Mouse (Mus musculus): ENCODE measurements around the gene Gpn2. TPM values are rescaled to one million over a fixed set of nuclear protein-coding genes. Genes with fewer than 3 reads are reported as not detected.

The Gpn2 gene
- polyA plus RNA-seq, 1 experiment from 2014 or later, result 22.2 TPM

DNA sequence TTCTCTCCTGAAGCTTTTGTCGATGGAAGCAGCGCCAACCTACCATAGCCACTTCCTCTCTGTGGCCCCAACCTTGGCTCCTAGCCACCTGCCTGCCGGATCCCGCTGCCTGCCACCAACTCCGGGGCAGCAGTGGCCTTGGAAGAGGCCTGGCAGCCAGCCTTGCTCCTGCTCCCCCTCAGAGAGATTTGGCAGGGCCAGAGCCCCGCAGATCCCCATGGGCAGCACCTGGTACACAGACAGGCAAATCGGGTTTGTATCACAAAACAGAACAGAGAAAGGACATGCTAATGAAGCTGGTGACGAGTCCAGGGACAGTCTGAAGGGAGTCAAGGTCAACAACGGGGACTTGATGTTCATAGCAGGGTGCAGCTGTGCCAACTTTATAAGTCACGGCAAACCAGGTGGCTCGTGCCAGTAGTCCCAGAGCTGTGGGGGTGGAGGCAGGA is 21.0 kb upstream of the Gpn2 start:
- H3K4me2 ChIP-seq, result no peak overlapping the region
- H3K4me1 ChIP-seq (replicated peaks), result no peaks in the 10 kb centered on the region
- H3K9ac ChIP-seq, result no peak overlapping the region
- no peaks in the 10 kb centered on the region for H3K27me3 ChIP-seq
- H3K27ac ChIP-seq, result no peak overlapping the region
- H3K36me3 ChIP-seq, result no peaks in the 10 kb centered on the region
- H3K4me3 ChIP-seq, result no peak overlapping the region
- 75% methylated on average over 11 of the region's 11 CpGs for WGBS
- H3K9me3 ChIP-seq, result no peaks in the 10 kb centered on the region
- no peak for ATAC-seq (ENCODE audit: low FRiP score)

DNA sequence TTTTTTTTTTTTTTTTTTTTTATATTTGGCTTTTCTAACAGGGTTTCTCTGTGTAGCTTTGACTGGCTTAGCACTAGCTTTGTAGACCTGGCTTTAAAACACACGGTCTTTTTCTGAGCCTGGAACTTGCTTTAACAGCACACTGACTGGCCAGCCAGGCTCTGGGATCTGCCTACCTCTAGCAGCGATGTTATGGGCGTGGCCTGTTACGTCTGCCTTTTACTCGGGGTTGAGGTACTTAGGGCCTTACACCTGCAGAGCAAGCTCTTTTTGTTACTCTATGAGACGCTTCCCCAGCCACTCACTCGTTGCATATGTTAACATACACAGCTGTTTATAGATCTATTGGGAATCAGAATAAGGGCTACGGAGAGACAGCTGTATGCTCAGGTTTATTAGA is 16.9 kb upstream of the Gpn2 start:
- Histone ChIP-seq H3K9me3 (no peaks in the 10 kb centered on the region), H3K27ac (no peak overlapping the region), H3K27me3 (no peaks in the 10 kb centered on the region; the same call in 1 of the 2 replicates), H3K4me1 (replicated peaks) (no peaks in the 10 kb centered on the region), H3K4me2 (no peak overlapping the region), H3K36me3 (no peaks in the 10 kb centered on the region), H3K9ac (no peak overlapping the region), H3K4me3 (no peak overlapping the region)
- 30% methylated on average over 8 of the region's 8 CpGs for WGBS
- ATAC-seq (ENCODE audit: low FRiP score), result no peak

DNA sequence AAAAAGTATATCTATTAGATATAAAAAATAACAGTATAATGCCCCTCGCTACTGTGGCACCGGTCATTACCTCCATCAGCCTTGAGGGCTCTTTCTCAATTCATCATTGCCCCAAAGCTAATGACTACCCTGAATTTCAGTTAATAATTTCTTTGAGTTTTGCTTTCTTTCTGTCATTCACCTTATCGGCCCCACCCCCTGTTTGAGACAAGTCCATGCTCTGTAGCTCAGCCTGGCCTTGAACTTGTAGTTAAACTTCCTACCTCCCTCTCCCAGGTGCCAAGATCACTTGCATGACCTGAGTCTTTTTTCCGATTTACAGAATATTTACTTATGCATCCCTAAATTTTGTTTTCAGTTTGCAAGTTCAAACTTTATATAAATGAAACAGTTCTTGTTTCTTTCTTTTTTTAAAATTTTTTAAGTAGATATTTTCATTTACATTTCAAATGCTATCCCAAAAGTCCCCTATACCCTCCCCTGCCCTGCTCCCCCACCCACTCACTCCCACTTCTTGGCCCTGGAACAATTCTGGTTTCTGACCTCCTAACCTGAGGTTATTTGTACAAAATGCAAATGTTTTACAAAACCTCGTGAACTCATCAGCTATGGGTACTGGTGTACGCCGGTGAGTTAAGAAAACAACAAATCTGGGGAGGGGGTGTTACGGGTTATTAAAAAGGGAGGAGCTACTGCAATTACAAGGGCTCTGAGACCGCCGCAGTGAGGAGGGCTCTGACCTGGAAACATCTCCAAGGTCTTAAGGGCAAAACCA is 14.7 kb upstream of the Gpn2 start:
- no peak overlapping the region for H3K4me2 ChIP-seq
- H3K4me1 ChIP-seq (replicated peaks), result no peaks in the 10 kb centered on the region
- 78% methylated on average over 10 of the region's 10 CpGs for WGBS
- H3K4me3 ChIP-seq, result no peak overlapping the region
- ATAC-seq (ENCODE audit: low FRiP score), result no peak
- no peaks in the 10 kb centered on the region; the same call in 1 of the 2 replicates for H3K27me3 ChIP-seq
- no peaks in the 10 kb centered on the region for H3K36me3 ChIP-seq
- H3K9me3 ChIP-seq, result no peaks in the 10 kb centered on the region
- no peak overlapping the region for H3K27ac ChIP-seq
- H3K9ac ChIP-seq, result peak overlapping the region; percentile 21; the same call in 1 of the 2 replicates

DNA sequence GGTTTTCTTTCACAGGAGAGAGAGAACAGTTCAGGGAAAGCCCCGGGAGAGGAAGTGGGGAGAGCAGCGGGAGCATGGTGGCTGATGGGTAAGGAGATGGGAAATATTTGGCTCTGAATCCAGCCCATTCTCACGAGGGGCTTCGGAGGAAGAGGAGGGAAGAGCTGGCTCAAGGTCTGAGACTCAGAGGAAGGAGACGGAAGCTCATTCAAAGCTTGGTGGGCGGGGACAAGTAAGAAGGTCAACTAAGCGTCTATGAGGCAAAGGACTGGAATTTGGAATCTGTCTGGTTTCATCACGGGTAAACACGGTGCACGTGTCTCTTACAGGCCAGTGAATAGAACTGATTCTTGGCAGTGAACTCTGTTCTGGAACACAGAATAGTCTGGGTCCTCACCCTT is 14.1 kb upstream of the Gpn2 start:
- no peak overlapping the region for H3K4me3 ChIP-seq
- WGBS, result 63% methylated on average over 10 of the region's 10 CpGs
- ATAC-seq (ENCODE audit: low FRiP score), result no peak

DNA sequence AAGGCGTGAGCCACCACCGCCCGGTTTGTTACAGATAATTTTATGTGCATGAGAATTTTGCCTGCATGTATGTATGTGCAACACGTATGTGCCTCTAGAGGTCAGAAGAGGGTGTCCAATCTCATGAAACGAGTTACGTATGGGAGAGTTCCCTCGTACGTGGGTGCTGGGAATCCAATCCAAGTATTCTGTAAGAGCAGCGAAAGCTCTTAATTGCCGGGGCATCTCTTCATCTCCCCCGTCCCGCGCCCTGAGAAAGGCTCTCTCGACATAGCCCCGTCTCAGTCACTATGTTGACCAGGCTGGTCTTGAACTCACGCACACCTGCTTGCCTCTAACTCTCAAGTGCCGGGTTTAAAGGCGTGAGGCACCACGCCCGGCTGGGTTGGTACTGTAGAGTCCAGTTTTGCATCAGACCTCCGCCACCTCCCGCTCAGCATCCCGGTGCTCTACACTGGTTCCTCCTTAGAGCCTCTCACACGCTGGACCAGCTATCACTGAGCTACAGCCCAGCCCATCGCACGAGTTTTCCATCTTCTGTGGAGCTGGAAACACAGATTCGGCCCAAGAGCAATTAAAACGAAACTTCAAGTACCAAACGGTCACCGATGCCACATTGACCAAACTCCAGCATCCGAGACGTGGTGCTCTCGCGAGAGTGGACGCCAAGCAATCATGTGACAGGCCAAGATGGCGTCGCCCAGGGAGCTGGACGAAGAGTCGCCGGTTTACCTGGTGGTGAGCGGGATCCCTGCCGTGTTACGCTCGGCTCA is 9.9 kb upstream of the Gpn2 start, which contains the start of gene Gpatch3:
Gene Gpatch3 (plus strand): TSS at position 676 of the 773 bp plus-strand sequence.
- H3K4me3 ChIP-seq, result peak within 1 kb of the TSS; percentile 97
- H3K9ac ChIP-seq, result peak within 1 kb of the TSS; percentile 90
- peaks cover 14% of the 10 kb centered on the region for H3K4me1 ChIP-seq (replicated peaks)
- 7% methylated on average over 44 of the region's 44 CpGs for WGBS
- H3K36me3 ChIP-seq, result peaks cover 15% of the 10 kb centered on the region
- H3K9me3 ChIP-seq, result no peaks in the 10 kb centered on the region
- H3K4me2 ChIP-seq, result peak within 1 kb of the TSS; percentile 91
- peak within 1 kb of the TSS; percentile 87 for H3K27ac ChIP-seq
- H3K27me3 ChIP-seq, result no peaks in the 10 kb centered on the region; the same call in 1 of the 2 replicates
- peak; percentile 90 for ATAC-seq (ENCODE audit: low FRiP score)

More for the DNA sequence above, 14.1 kb upstream of the Gpn2 start:
- H3K27ac ChIP-seq, result no peak overlapping the region
- peaks cover 1% of the 10 kb centered on the region for H3K4me1 ChIP-seq (replicated peaks)
- no peak overlapping the region for H3K4me2 ChIP-seq
- H3K9ac ChIP-seq, result peak overlapping the region; percentile 21; the same call in 1 of the 2 replicates
- H3K27me3 ChIP-seq, result no peaks in the 10 kb centered on the region; the same call in 1 of the 2 replicates
- H3K36me3 ChIP-seq, result no peaks in the 10 kb centered on the region
- no peaks in the 10 kb centered on the region for H3K9me3 ChIP-seq

DNA sequence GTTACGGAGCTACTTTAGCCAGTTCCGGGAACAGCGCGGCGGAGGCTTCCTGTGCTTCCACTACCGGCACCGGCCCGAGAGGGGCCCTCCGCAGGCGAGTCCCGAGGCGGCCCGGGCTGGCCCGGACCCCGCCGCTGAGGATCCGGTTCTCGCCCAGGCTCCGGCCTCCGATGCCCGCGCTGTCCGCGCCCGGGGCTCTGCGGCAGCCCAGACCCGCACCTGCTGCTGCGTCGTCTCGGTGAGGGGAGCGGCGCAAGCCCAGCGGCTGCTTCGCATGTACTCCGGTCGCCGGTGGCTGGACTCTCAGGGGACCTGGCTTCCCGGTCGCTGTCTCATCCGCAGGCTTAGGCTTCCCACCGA is 9.3 kb upstream of the Gpn2 start:
- no peaks in the 10 kb centered on the region for H3K9me3 ChIP-seq

GRCm38 (mm10) chr4:133577983-133578382 is 6.2 kb upstream of the Gpn2 start:
- Histone ChIP-seq H3K4me3 (no peak overlapping the region), H3K4me1 (replicated peaks) (peaks cover 14% of the 10 kb centered on the region), H3K9ac (no peak overlapping the region), H3K27ac (no peak overlapping the region), H3K27me3 (no peaks in the 10 kb centered on the region), H3K36me3 (peaks cover 46% of the 10 kb centered on the region), H3K9me3 (no peaks in the 10 kb centered on the region), H3K4me2 (no peak overlapping the region)
- ATAC-seq (ENCODE audit: low FRiP score), result no peak
- 67% methylated on average over 12 of the region's 12 CpGs for WGBS

More for the DNA sequence above, 9.3 kb upstream of the Gpn2 start:
- H3K4me1 ChIP-seq (replicated peaks), result peaks cover 14% of the 10 kb centered on the region
- H3K36me3 ChIP-seq, result peaks cover 21% of the 10 kb centered on the region
- peak overlapping the region; percentile 97 for H3K4me3 ChIP-seq
- WGBS, result 1% methylated on average over 35 of the region's 41 CpGs
- peak; percentile 70; the same call in 1 of the 2 replicates for ATAC-seq (ENCODE audit: low FRiP score)
- peak overlapping the region; percentile 60; the same call in 1 of the 2 replicates for H3K27ac ChIP-seq
- H3K9ac ChIP-seq, result peak overlapping the region; percentile 90
- peak overlapping the region; percentile 91 for H3K4me2 ChIP-seq
- H3K27me3 ChIP-seq, result no peaks in the 10 kb centered on the region; the same call in 1 of the 2 replicates

- H3K9ac ChIP-seq, result peak overlapping the region; percentile 90
- H3K36me3 ChIP-seq, result peaks cover 66% of the 10 kb centered on the region
- H3K4me1 ChIP-seq (replicated peaks), result peaks cover 30% of the 10 kb centered on the region
- H3K4me2 ChIP-seq, result peak overlapping the region; percentile 98
- peak; percentile 52 for ATAC-seq (ENCODE audit: low FRiP score)
- H3K4me3 ChIP-seq, result peak overlapping the region; percentile 95
- H3K27ac ChIP-seq, result peak overlapping the region; percentile 86
- 70% methylated on average over 6 of the region's 6 CpGs for WGBS
- H3K9me3 ChIP-seq, result no peaks in the 10 kb centered on the region
- H3K27me3 ChIP-seq, result no peaks in the 10 kb centered on the region
Measured at GRCm38 (mm10) chr4:133583690-133584058, 488 bp upstream of the Gpn2 start.

DNA sequence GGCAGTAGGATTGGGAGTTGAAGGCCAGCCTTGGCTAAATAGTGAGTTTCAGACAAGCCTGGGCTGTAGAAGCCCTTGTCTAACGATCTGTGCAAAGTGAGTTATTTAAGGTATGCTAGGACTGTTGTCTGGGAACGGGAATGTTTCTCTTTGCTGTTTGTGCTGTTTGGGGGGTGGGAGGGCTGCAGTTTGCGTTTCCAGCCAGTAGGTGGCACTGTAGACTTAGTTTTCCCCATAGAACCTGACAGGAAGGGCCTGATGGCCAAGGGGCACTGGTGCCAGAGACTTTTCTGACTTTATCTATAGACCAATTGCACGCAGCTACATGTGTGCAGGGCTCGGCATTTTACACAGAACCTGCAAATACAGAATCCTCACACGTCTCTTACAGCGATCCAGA is 8.4 kb downstream of the Gpn2 start:
- H3K4me3 ChIP-seq, result no peak overlapping the region
- no peak overlapping the region for H3K4me2 ChIP-seq
- H3K4me1 ChIP-seq (replicated peaks), result no peaks in the 10 kb centered on the region
- H3K9ac ChIP-seq, result no peak overlapping the region
- ATAC-seq (ENCODE audit: low FRiP score), result no peak
- WGBS, result 39% methylated on average over 7 of the region's 7 CpGs
- H3K9me3 ChIP-seq, result no peaks in the 10 kb centered on the region
- H3K36me3 ChIP-seq, result peaks cover 52% of the 10 kb centered on the region
- H3K27me3 ChIP-seq, result peaks cover 6% of the 10 kb centered on the region
- no peak overlapping the region for H3K27ac ChIP-seq

DNA sequence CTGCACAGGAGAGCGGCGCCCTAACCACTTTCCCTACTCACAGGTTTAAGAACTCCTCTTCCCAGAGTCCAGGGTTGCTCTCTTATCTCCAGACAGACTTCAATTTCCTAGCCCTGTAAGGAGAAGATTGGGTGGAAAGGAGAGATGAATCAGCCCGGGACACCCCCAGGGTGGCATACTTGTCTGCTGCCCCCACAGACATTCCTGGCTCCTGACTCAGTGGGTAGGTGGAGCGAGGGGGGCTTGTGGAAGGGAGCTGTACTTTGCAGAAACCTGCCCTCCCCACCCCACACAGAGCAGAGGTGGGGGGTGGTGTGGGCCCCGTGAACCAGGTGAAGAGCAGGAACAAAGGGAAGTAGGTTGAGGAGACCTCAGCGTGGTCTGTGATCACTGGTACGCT is 11.4 kb downstream of the Gpn2 start:
- Histone ChIP-seq H3K4me1 (replicated peaks) (peaks cover 12% of the 10 kb centered on the region), H3K4me3 (no peak overlapping the region), H3K36me3 (peaks cover 22% of the 10 kb centered on the region), H3K27ac (no peak overlapping the region), H3K4me2 (no peak overlapping the region), H3K9ac (no peak overlapping the region), H3K9me3 (no peaks in the 10 kb centered on the region), H3K27me3 (peaks cover 35% of the 10 kb centered on the region)
- WGBS, result 78% methylated on average over 7 of the region's 7 CpGs
- ATAC-seq (ENCODE audit: low FRiP score), result no peak

DNA sequence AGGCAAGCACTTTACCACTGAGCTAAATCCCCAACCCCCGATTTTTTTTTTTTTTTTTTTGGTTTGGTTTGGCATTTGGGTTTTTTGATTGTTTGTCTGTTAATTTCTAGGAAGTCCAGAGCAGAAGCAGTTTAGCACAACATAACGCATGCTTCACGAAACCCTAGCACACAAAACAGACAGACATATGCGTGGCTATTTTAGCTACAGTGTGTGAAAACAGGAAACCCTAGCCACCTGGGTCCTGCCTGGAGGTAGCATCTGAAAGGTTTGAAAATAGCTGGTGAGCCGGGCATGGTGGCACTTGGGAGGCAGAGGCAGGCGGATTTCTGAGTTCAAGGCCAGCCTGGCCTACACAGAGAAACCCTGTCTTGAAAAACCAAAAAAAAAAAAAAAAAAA is 11.9 kb downstream of the Gpn2 start:
- H3K4me2 ChIP-seq, result no peak overlapping the region
- peaks cover 39% of the 10 kb centered on the region for H3K27me3 ChIP-seq
- no peaks in the 10 kb centered on the region for H3K9me3 ChIP-seq
- no peak overlapping the region for H3K27ac ChIP-seq
- H3K4me3 ChIP-seq, result no peak overlapping the region
- ATAC-seq (ENCODE audit: low FRiP score), result no peak
- no peak overlapping the region for H3K9ac ChIP-seq
- H3K4me1 ChIP-seq (replicated peaks), result peaks cover 12% of the 10 kb centered on the region
- H3K36me3 ChIP-seq, result peaks cover 17% of the 10 kb centered on the region
- WGBS, result 87% methylated on average over 6 of the region's 6 CpGs

- no peak for ATAC-seq (ENCODE audit: low FRiP score)
- H3K9me3 ChIP-seq, result no peaks in the 10 kb centered on the region
- H3K27ac ChIP-seq, result no peak overlapping the region
- H3K4me1 ChIP-seq (replicated peaks), result peaks cover 17% of the 10 kb centered on the region
- no peak overlapping the region for H3K4me2 ChIP-seq
- peaks cover 5% of the 10 kb centered on the region for H3K36me3 ChIP-seq
- WGBS, result 55% methylated on average over 4 of the region's 4 CpGs
- H3K4me3 ChIP-seq, result no peak overlapping the region
- no peak overlapping the region for H3K9ac ChIP-seq
- peaks cover 64% of the 10 kb centered on the region for H3K27me3 ChIP-seq
Measured at GRCm38 (mm10) chr4:133598616-133599015, 14.5 kb downstream of the Gpn2 start.
